Mouse (Mus musculus) midbrain, embryonic 10.5 days (tissue): ENCODE measurements at regions not wholly inside any gene's neighbourhood (a gene's known extent, or its start where the extent isn't known, plus 50 kb on each side); places are given as distances from the start of the nearest gene placed in this dataset.

Experiments
- DNase-seq: peaks from one replicate; pipeline ENCODE4 v3.0.0-alpha.2; 2017; ENCODE audit warnings: low spot score
- H3K27ac ChIP-seq: fragments of 300-500 bp; sonication (generic); replicated peaks from 2 replicates; pipeline ENCODE4 v1.5.1; 2016; ENCODE audit warnings: mild to moderate bottlenecking
- H3K27me3 ChIP-seq: fragments of 300-500 bp; sonication (generic); 2 replicates; pipeline ENCODE4 v1.6.1; 2016; ENCODE audit warnings: low read depth, mild to moderate bottlenecking; ENCODE audit not compliant: poor library complexity, severe bottlenecking
- H3K36me3 ChIP-seq: fragments of 300-500 bp; sonication (generic); 2 replicates; pipeline ENCODE4 v1.6.1; 2016; ENCODE audit warnings: mild to moderate bottlenecking, moderate library complexity
- H3K4me1 ChIP-seq: fragments of 300-500 bp; sonication (generic); 2 replicates; pipeline ENCODE4 v1.6.1; 2016
- H3K4me3 ChIP-seq: fragments of 300-500 bp; sonication (generic); 2 replicates; pipeline ENCODE4 v1.5.1; 2016; ENCODE audit warnings: mild to moderate bottlenecking, moderate library complexity
- H3K9me3 ChIP-seq: fragments of 300-500 bp; sonication (generic); replicated peaks from 2 replicates; pipeline ENCODE4 v1.6.1; 2016; ENCODE audit warnings: mild to moderate bottlenecking
- WGBS: fragments of 180-500 bp; shearing (Covaris S2); methylation state at CpG from one replicate; pipeline ENCODE4 v1.1.7; 2016; 5-methylcytosine and 5-hydroxymethylcytosine counted together

- Histone ChIP-seq H3K27me3 (peaks cover 57% of the 10 kb centered on the region), H3K36me3 (no peaks in the 10 kb centered on the region), H3K9me3 (no peaks in the 10 kb centered on the region), H3K4me1 (peaks cover 24% of the 10 kb centered on the region), H3K4me3 (no peak overlapping the region), H3K27ac (no peak overlapping the region)
- DNase-seq = no peak
- 70% methylated on average over 2 of the region's 2 CpGs for WGBS
Observed at GRCm38 (mm10) chr14:105495161-105495560, 236.8 kb downstream of the Ndfip2 start.

- H3K9me3 ChIP-seq = no peaks in the 10 kb centered on the region
- H3K27me3 ChIP-seq = peaks cover 61% of the 10 kb centered on the region
- no peak overlapping the region for H3K27ac ChIP-seq
- DNase-seq = no peak
- H3K36me3 ChIP-seq = no peaks in the 10 kb centered on the region
- H3K4me1 ChIP-seq = peaks cover 18% of the 10 kb centered on the region
- 93% methylated on average over 3 of the region's 3 CpGs for WGBS
- no peak overlapping the region for H3K4me3 ChIP-seq
Observed at GRCm38 (mm10) chr14:105494415-105494814, 236.0 kb downstream of the Ndfip2 start.

GRCm38 (mm10) chr14:105490158-105490557 is 231.8 kb downstream of the Ndfip2 start:
- Histone ChIP-seq H3K36me3 (no peaks in the 10 kb centered on the region), H3K27ac (no peak overlapping the region), H3K4me3 (no peak overlapping the region), H3K9me3 (no peaks in the 10 kb centered on the region), H3K4me1 (peaks cover 6% of the 10 kb centered on the region), H3K27me3 (peaks cover 60% of the 10 kb centered on the region)
- WGBS = 35% methylated on average over 3 of the region's 3 CpGs
- no peak for DNase-seq

- DNase-seq = peak; percentile 87
- 10% methylated on average over 21 of the region's 21 CpGs for WGBS
- Histone ChIP-seq H3K36me3 (no peaks in the 10 kb centered on the region), H3K4me3 (peak overlapping the region; percentile 48), H3K27me3 (peaks cover 80% of the 10 kb centered on the region), H3K27ac (peak overlapping the region; percentile 88), H3K4me1 (peaks cover 51% of the 10 kb centered on the region), H3K9me3 (no peaks in the 10 kb centered on the region)
Observed at GRCm38 (mm10) chr14:105483352-105484083, 225.1 kb downstream of the Ndfip2 start.

GRCm38 (mm10) chr14:105482644-105483351 is 224.4 kb downstream of the Ndfip2 start:
- whole genome bisulfite sequencing = 1% methylated on average over 16 of the region's 16 CpGs
- Histone ChIP-seq H3K27me3 (peaks cover 82% of the 10 kb centered on the region), H3K36me3 (no peaks in the 10 kb centered on the region), H3K27ac (peak overlapping the region; percentile 88), H3K4me3 (peak overlapping the region; percentile 48), H3K4me1 (peaks cover 51% of the 10 kb centered on the region), H3K9me3 (no peaks in the 10 kb centered on the region)
- peak; percentile 78 for DNase-seq

GRCm38 (mm10) chr14:105480048-105480447 is 221.7 kb downstream of the Ndfip2 start:
- H3K36me3 ChIP-seq = no peaks in the 10 kb centered on the region
- peaks cover 59% of the 10 kb centered on the region for H3K27me3 ChIP-seq
- peak overlapping the region; percentile 55 for H3K27ac ChIP-seq
- H3K4me3 ChIP-seq = 0 out of 2 replicates have a peak overlapping the region, but pooled peaks have one; percentile 14
- H3K9me3 ChIP-seq = no peaks in the 10 kb centered on the region
- no peak for DNase-seq
- peaks cover 48% of the 10 kb centered on the region for H3K4me1 ChIP-seq
- WGBS = 41% methylated on average over 9 of the region's 9 CpGs

- Histone ChIP-seq H3K9me3 (no peaks in the 10 kb centered on the region), H3K4me3 (no peak overlapping the region), H3K27ac (no peak overlapping the region), H3K4me1 (peaks cover 5% of the 10 kb centered on the region), H3K36me3 (no peaks in the 10 kb centered on the region), H3K27me3 (peaks cover 20% of the 10 kb centered on the region)
- no peak for DNase-seq
Observed at GRCm38 (mm10) chr14:105474991-105475553, 216.7 kb downstream of the Ndfip2 start.

GRCm38 (mm10) chr14:105448919-105449458 is 190.6 kb downstream of the Ndfip2 start:
- H3K9me3 ChIP-seq = no peaks in the 10 kb centered on the region
- WGBS = 88% methylated on average over 3 of the region's 3 CpGs
- H3K27me3 ChIP-seq = no peaks in the 10 kb centered on the region
- no peak overlapping the region for H3K4me3 ChIP-seq
- H3K4me1 ChIP-seq = no peaks in the 10 kb centered on the region
- H3K27ac ChIP-seq = no peak overlapping the region
- no peaks in the 10 kb centered on the region for H3K36me3 ChIP-seq
- no peak for DNase-seq

- no peak for DNase-seq
Observed at GRCm38 (mm10) chr14:105447088-105447487, 188.7 kb downstream of the Ndfip2 start.

GRCm38 (mm10) chr14:105435343-105435742 is 177.0 kb downstream of the Ndfip2 start:
- DNase-seq = no peak
- no peaks in the 10 kb centered on the region for H3K9me3 ChIP-seq
- no peak overlapping the region for H3K4me3 ChIP-seq
- no peak overlapping the region for H3K27ac ChIP-seq
- no peaks in the 10 kb centered on the region for H3K36me3 ChIP-seq
- no peaks in the 10 kb centered on the region for H3K27me3 ChIP-seq
- peaks cover 17% of the 10 kb centered on the region for H3K4me1 ChIP-seq
- 86% methylated on average over 6 of the region's 6 CpGs for WGBS

More at GRCm38 (mm10) chr14:105447088-105447487, 188.7 kb downstream of the Ndfip2 start:
- Histone ChIP-seq H3K4me3 (no peak overlapping the region), H3K27me3 (no peaks in the 10 kb centered on the region), H3K9me3 (no peaks in the 10 kb centered on the region), H3K27ac (no peak overlapping the region), H3K36me3 (no peaks in the 10 kb centered on the region), H3K4me1 (no peaks in the 10 kb centered on the region)
- 89% methylated on average over 5 of the region's 5 CpGs for WGBS

GRCm38 (mm10) chr14:105433456-105433855 is 175.1 kb downstream of the Ndfip2 start:
- Histone ChIP-seq H3K27ac (no peak overlapping the region), H3K9me3 (no peaks in the 10 kb centered on the region), H3K4me1 (peaks cover 17% of the 10 kb centered on the region), H3K36me3 (no peaks in the 10 kb centered on the region), H3K27me3 (0 out of 2 replicates have a peak, but pooled peaks cover 4% of the 10 kb centered on the region), H3K4me3 (no peak overlapping the region)
- WGBS = 85% methylated on average over 2 of the region's 2 CpGs
- DNase-seq = no peak

GRCm38 (mm10) chr14:105432670-105433069 is 174.3 kb downstream of the Ndfip2 start:
- no peaks in the 10 kb centered on the region for H3K36me3 ChIP-seq
- H3K9me3 ChIP-seq = no peaks in the 10 kb centered on the region
- H3K27ac ChIP-seq = peak overlapping the region; percentile 59
- peak; percentile 50 for DNase-seq
- H3K4me3 ChIP-seq = 0 out of 2 replicates have a peak overlapping the region, but pooled peaks have one; percentile 9
- 0 out of 2 replicates have a peak, but pooled peaks cover 6% of the 10 kb centered on the region for H3K27me3 ChIP-seq
- H3K4me1 ChIP-seq = peaks cover 19% of the 10 kb centered on the region
- WGBS = 3% methylated on average over 4 of the region's 4 CpGs
